Mouse (Mus musculus): ENCODE measurements around the gene Znrd1as. TPM values are rescaled to one million over a fixed set of nuclear protein-coding genes. Genes with fewer than 3 reads are reported as not detected.
A peak's percentile ranks its signal among the peaks of the same experiment; 100 is the strongest.

The Znrd1as gene
- total and polyA plus RNA-seq, 2 experiments from 2014 or later = 2.8 to 3.5 TPM

GRCm38 (mm10) chr17:36972791-36973190, 14.4 kb downstream of the Znrd1as start:
- no peaks in the 10 kb centered on the region for H3K27me3 ChIP-seq (ENCODE audit: insufficient read depth, low read length)
- TF ChIP-seq CTCF (IDR thresholded peaks at IDR 0.05) = no peak
- H3K36me3 ChIP-seq (ENCODE audit: insufficient read depth, low read length) = no peaks in the 10 kb centered on the region
- H3K4me2 ChIP-seq (ENCODE audit: low read depth, low read length, poor library complexity, severe bottlenecking) = no peak overlapping the region
- H3K4me3 ChIP-seq (ENCODE audit: low read depth, low read length) = no peak overlapping the region
- no peak for DNase-seq (ENCODE audit: low spot score)
- H3K27ac ChIP-seq (ENCODE audit: low read depth, low read length) = no peak overlapping the region
- no peaks in the 10 kb centered on the region for H3K4me1 ChIP-seq (ENCODE audit: insufficient read depth, low read length)
- no peak overlapping the region for H3K9ac ChIP-seq (replicated peaks; ENCODE audit: low read length, poor library complexity, severe bottlenecking)
- WGBS = 94% methylated on average over 3 of the region's 3 CpGs
- no peaks in the 10 kb centered on the region for H3K9me3 ChIP-seq (ENCODE audit: low read length)
- no peak for ATAC-seq (ENCODE audit: low FRiP score)

GRCm38 (mm10) chr17:36973271-36973787, 14.9 kb downstream of the Znrd1as start:
- 65% methylated on average over 8 of the region's 8 CpGs for WGBS
- H3K4me2 ChIP-seq (ENCODE audit: low read depth, low read length, poor library complexity, severe bottlenecking) = no peak overlapping the region
- no peaks in the 10 kb centered on the region for H3K27me3 ChIP-seq (ENCODE audit: insufficient read depth, low read length)
- TF ChIP-seq CTCF (IDR thresholded peaks at IDR 0.05) = no peak
- no peaks in the 10 kb centered on the region for H3K9me3 ChIP-seq (ENCODE audit: low read length)
- no peaks in the 10 kb centered on the region for H3K4me1 ChIP-seq (ENCODE audit: insufficient read depth, low read length)
- ATAC-seq (ENCODE audit: low FRiP score) = no peak
- H3K4me3 ChIP-seq (ENCODE audit: low read depth, low read length) = no peak overlapping the region
- no peak overlapping the region for H3K27ac ChIP-seq (ENCODE audit: low read depth, low read length)
- H3K9ac ChIP-seq (replicated peaks; ENCODE audit: low read length, poor library complexity, severe bottlenecking) = no peak overlapping the region
- DNase-seq (ENCODE audit: low spot score) = no peak
- H3K36me3 ChIP-seq (ENCODE audit: insufficient read depth, low read length) = no peaks in the 10 kb centered on the region

- no peak within 1 kb of the TSS for H3K27ac ChIP-seq (ENCODE audit: low read depth, low read length)
- 16% methylated on average over 18 of the region's 18 CpGs for WGBS
- no peaks in the 10 kb centered on the region for H3K36me3 ChIP-seq (ENCODE audit: insufficient read depth, low read length)
- no peak within 1 kb of the TSS for H3K4me3 ChIP-seq (ENCODE audit: low read depth, low read length)
- ATAC-seq (ENCODE audit: low FRiP score) (no peak), DNase-seq (ENCODE audit: low spot score) (no peak)
- no peak within 1 kb of the TSS for H3K9ac ChIP-seq (replicated peaks; ENCODE audit: low read length, poor library complexity, severe bottlenecking)
- H3K4me2 ChIP-seq (ENCODE audit: low read depth, low read length, poor library complexity, severe bottlenecking) = no peak within 1 kb of the TSS
- H3K9me3 ChIP-seq (ENCODE audit: low read length) = no peaks in the 10 kb centered on the region
- TF ChIP-seq CTCF (IDR thresholded peaks at IDR 0.05) = no peak
- no peaks in the 10 kb centered on the region for H3K4me1 ChIP-seq (ENCODE audit: insufficient read depth, low read length)
- H3K27me3 ChIP-seq (ENCODE audit: insufficient read depth, low read length) = no peaks in the 10 kb centered on the region
Measured at GRCm38 (mm10) chr17:36981221-36981813, 22.9 kb downstream of the Znrd1as start, which contains the start of gene 2410137M14Rik. Gene 2410137M14Rik (minus strand): TSS chr17:36981237.

- Histone ChIP-seq H3K4me3 (ENCODE audit: low read depth, low read length) (no peak overlapping the region), H3K9me3 (ENCODE audit: low read length) (no peaks in the 10 kb centered on the region), H3K4me1 (ENCODE audit: insufficient read depth, low read length) (no peaks in the 10 kb centered on the region), H3K27me3 (ENCODE audit: insufficient read depth, low read length) (no peaks in the 10 kb centered on the region), H3K4me2 (ENCODE audit: low read depth, low read length, poor library complexity, severe bottlenecking) (no peak overlapping the region), H3K9ac (replicated peaks; ENCODE audit: low read length, poor library complexity, severe bottlenecking) (no peak overlapping the region), H3K36me3 (ENCODE audit: insufficient read depth, low read length) (no peaks in the 10 kb centered on the region), H3K27ac (ENCODE audit: low read depth, low read length) (no peak overlapping the region)
- no peak for TF ChIP-seq CTCF (IDR thresholded peaks at IDR 0.05)
- ATAC-seq (ENCODE audit: low FRiP score) (no peak), DNase-seq (ENCODE audit: low spot score) (no peak)
- 5% methylated on average over 4 of the region's 4 CpGs for WGBS
Measured at GRCm38 (mm10) chr17:36981845-36982244, 23.5 kb downstream of the Znrd1as start.

- H3K4me1 ChIP-seq (ENCODE audit: insufficient read depth, low read length) = no peaks in the 10 kb centered on the region
- no peak overlapping the region for H3K27ac ChIP-seq (ENCODE audit: low read depth, low read length)
- no peak for ATAC-seq (ENCODE audit: low FRiP score)
- no peak for TF ChIP-seq CTCF (IDR thresholded peaks at IDR 0.05)
- no peaks in the 10 kb centered on the region for H3K27me3 ChIP-seq (ENCODE audit: insufficient read depth, low read length)
- H3K36me3 ChIP-seq (ENCODE audit: insufficient read depth, low read length) = no peaks in the 10 kb centered on the region
- no peak for DNase-seq (ENCODE audit: low spot score)
- H3K4me2 ChIP-seq (ENCODE audit: low read depth, low read length, poor library complexity, severe bottlenecking) = no peak overlapping the region
- WGBS = 41% methylated on average over 5 of the region's 5 CpGs
- H3K4me3 ChIP-seq (ENCODE audit: low read depth, low read length) = no peak overlapping the region
- no peak overlapping the region for H3K9ac ChIP-seq (replicated peaks; ENCODE audit: low read length, poor library complexity, severe bottlenecking)
- no peaks in the 10 kb centered on the region for H3K9me3 ChIP-seq (ENCODE audit: low read length)
Measured at GRCm38 (mm10) chr17:36982253-36983155, 24.1 kb downstream of the Znrd1as start.

GRCm38 (mm10) chr17:36988475-36988874, 30.1 kb downstream of the Znrd1as start:
- no peaks in the 10 kb centered on the region for H3K9me3 ChIP-seq (ENCODE audit: low read length)
- peak overlapping the region; percentile 11; the same call in 1 of the 2 replicates for H3K4me3 ChIP-seq (ENCODE audit: low read depth, low read length)
- no peak for TF ChIP-seq CTCF (IDR thresholded peaks at IDR 0.05)
- H3K9ac ChIP-seq (replicated peaks; ENCODE audit: low read length, poor library complexity, severe bottlenecking) = no peak overlapping the region
- no peaks in the 10 kb centered on the region for H3K36me3 ChIP-seq (ENCODE audit: insufficient read depth, low read length)
- WGBS = 9% methylated on average over 24 of the region's 24 CpGs
- peak; percentile 70 for ATAC-seq (ENCODE audit: low FRiP score)
- H3K27me3 ChIP-seq (ENCODE audit: insufficient read depth, low read length) = peaks cover 13% of the 10 kb centered on the region
- H3K4me2 ChIP-seq (ENCODE audit: low read depth, low read length, poor library complexity, severe bottlenecking) = peak overlapping the region; percentile 32
- H3K27ac ChIP-seq (ENCODE audit: low read depth, low read length) = no peak overlapping the region
- peak; percentile 3 for DNase-seq (ENCODE audit: low spot score)
- H3K4me1 ChIP-seq (ENCODE audit: insufficient read depth, low read length) = no peaks in the 10 kb centered on the region
